Mouse (Mus musculus) neural tube, embryonic 10.5 days (tissue): ENCODE measurements around the gene Bbs9.
A peak's percentile ranks its signal among the peaks of the same experiment; 100 is the strongest.

ENCODE experiments used
- DNase-seq: peaks from one replicate; pipeline ENCODE4 v3.0.0-alpha.2; 2017; ENCODE audit warnings: low spot score; ENCODE audit errors: extremely low spot score

Bbs9 gene

GRCm38 (mm10) chr9:22624966-22625365 is 149.5 kb downstream of the Bbs9 start:
- DNase-seq: peak; percentile 24

- no peak for DNase-seq
Measured at GRCm38 (mm10) chr9:22626014-22626413, 150.5 kb downstream of the Bbs9 start.

GRCm38 (mm10) chr9:22627912-22628311 is 152.4 kb downstream of the Bbs9 start:
- DNase-seq: no peak

GRCm38 (mm10) chr9:22632800-22633485 is 157.4 kb downstream of the Bbs9 start:
- no peak for DNase-seq

- DNase-seq: no peak
Measured at GRCm38 (mm10) chr9:22638502-22638901, 163.0 kb downstream of the Bbs9 start.

- DNase-seq: no peak
Measured at GRCm38 (mm10) chr9:22640683-22641431, 165.3 kb downstream of the Bbs9 start.

- DNase-seq: no peak
Measured at GRCm38 (mm10) chr9:22645844-22646390, 170.4 kb downstream of the Bbs9 start.

- no peak for DNase-seq
Measured at GRCm38 (mm10) chr9:22646461-22646860, 170.9 kb downstream of the Bbs9 start.

- DNase-seq: no peak
Measured at GRCm38 (mm10) chr9:22648163-22648562, 172.6 kb downstream of the Bbs9 start.

- no peak for DNase-seq
Measured at GRCm38 (mm10) chr9:22649606-22650005, 174.1 kb downstream of the Bbs9 start.

GRCm38 (mm10) chr9:22650781-22651180 is 175.3 kb downstream of the Bbs9 start:
- no peak for DNase-seq

GRCm38 (mm10) chr9:22651619-22652018 is 176.1 kb downstream of the Bbs9 start:
- DNase-seq: no peak

GRCm38 (mm10) chr9:22654726-22655393 is 179.3 kb downstream of the Bbs9 start:
- DNase-seq: no peak

- DNase-seq: no peak
Measured at GRCm38 (mm10) chr9:22657216-22657615, 181.7 kb downstream of the Bbs9 start.

- no peak for DNase-seq
Measured at GRCm38 (mm10) chr9:22665155-22665554, 189.6 kb downstream of the Bbs9 start.

GRCm38 (mm10) chr9:22672937-22673336 is 197.4 kb downstream of the Bbs9 start:
- no peak for DNase-seq

GRCm38 (mm10) chr9:22677132-22677829 is 201.8 kb downstream of the Bbs9 start:
- no peak for DNase-seq

- DNase-seq: no peak
Measured at GRCm38 (mm10) chr9:22677997-22678396, 202.5 kb downstream of the Bbs9 start.

- DNase-seq: no peak
Measured at GRCm38 (mm10) chr9:22678496-22678895, 203.0 kb downstream of the Bbs9 start.

GRCm38 (mm10) chr9:22679485-22679884 is 204.0 kb downstream of the Bbs9 start:
- DNase-seq: no peak

- no peak for DNase-seq
Measured at GRCm38 (mm10) chr9:22680031-22680430, 204.5 kb downstream of the Bbs9 start.
